Mouse (Mus musculus) thymus, adult 2 months (tissue): ENCODE measurements around the gene Mrgpre. TPM values are rescaled to one million over a fixed set of nuclear protein-coding genes. Genes with fewer than 3 reads are reported as not detected.

Source experiments
- DNase-seq: peaks from one replicate; pipeline ENCODE4 v3.0.0; 2021
- H3K27ac ChIP-seq: fragments of 200-500 bp; 2 replicates; pipeline ENCODE4 v1.5.1; 2012; ENCODE audit warnings: low read length, control low read depth; ENCODE audit not compliant: control insufficient read depth, insufficient read depth
- H3K27me3 ChIP-seq: fragments of 200-500 bp; 2 replicates; pipeline ENCODE4 v1.6.1; 2012; ENCODE audit warnings: mild to moderate bottlenecking, low read length, moderate library complexity, mixed read lengths; ENCODE audit not compliant: control insufficient read depth, insufficient read depth
- H3K36me3 ChIP-seq: fragments of 200-500 bp; 2 replicates; pipeline ENCODE4 v1.6.1; 2012; ENCODE audit warnings: mild to moderate bottlenecking, low read length, moderate library complexity; ENCODE audit not compliant: control insufficient read depth, insufficient read depth
- H3K4me1 ChIP-seq: fragments of 200-500 bp; replicated peaks from 2 replicates; pipeline ENCODE4 v1.6.1; 2012; ENCODE audit warnings: low read length; ENCODE audit not compliant: control insufficient read depth, insufficient read depth
- H3K4me3 ChIP-seq: fragments of 200-500 bp; 2 replicates; pipeline ENCODE4 v1.5.1; 2012; ENCODE audit warnings: mild to moderate bottlenecking, low read length, control low read depth, moderate library complexity; ENCODE audit not compliant: control insufficient read depth, insufficient read depth
- CTCF ChIP-seq: fragments of 200-500 bp; IDR thresholded peaks from 2 replicates; pipeline ENCODE4 v1.5.1; 2012; ENCODE audit warnings: mild to moderate bottlenecking, control low read depth, low read length, moderate library complexity, borderline replicate concordance; ENCODE audit not compliant: control insufficient read depth, poor library complexity, insufficient read depth; ENCODE audit errors: extremely low read depth
- POLR2A ChIP-seq: fragments of 200-500 bp; IDR thresholded peaks from 2 replicates; pipeline ENCODE4 v1.6.1; 2012; ENCODE audit warnings: mild to moderate bottlenecking, low read length, control low read depth, moderate library complexity; ENCODE audit not compliant: control insufficient read depth, poor library complexity, insufficient read depth; ENCODE audit errors: extremely low read depth
- WGBS: fragments of 180-500 bp; shearing (Covaris S2); methylation state at CpG from one replicate; pipeline ENCODE4 v1.1.7; 2018; 5-methylcytosine and 5-hydroxymethylcytosine counted together
- polyA plus RNA-seq: library from polyadenylated mRNA; depleted of rRNA; stranded (reverse); fragments of >200 nt; gene quantifications from 2 replicates; pipeline ENCODE4 v1.2.3, GENCODE M21; 2012

The Mrgpre gene
- polyA plus RNA-seq, 1 experiment, result 9.8 TPM

DNA sequence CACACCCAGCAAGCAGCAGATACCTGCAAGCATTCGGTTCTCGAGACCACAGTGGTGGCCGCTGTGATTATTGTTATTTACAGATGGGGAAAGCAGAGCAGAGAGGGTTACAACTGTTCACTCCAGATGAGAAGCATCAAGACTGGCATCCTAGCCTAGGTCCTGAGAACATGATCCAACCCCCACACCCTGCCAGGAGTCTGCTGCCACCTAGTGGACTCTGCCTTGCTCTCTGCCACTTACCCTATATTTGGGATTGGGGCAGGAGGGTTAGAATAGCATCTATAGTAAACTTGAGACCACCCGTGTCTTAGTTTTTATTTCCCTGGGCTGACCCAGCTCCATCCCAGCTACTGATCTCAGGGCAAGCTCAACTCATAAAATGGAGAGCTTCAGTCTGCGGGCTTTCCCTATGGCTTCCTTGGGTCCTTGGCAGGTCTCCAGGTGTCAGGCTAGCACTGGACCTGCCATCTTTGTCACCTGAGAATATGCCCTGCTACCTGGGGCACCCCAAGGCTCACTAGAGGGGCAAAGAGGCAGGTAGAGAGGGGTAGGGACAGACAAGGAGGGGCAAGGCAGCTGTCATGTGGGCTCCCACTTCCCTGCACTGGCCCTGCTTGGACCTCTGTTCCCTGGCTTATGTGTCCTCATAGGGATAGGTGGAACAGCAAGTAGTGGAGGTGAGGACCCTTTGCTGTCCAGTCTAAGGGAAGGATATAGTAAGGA is 30.1 kb downstream of the Mrgpre start:
- Histone ChIP-seq H3K36me3 (no peaks in the 10 kb centered on the region), H3K4me1 (peaks cover 11% of the 10 kb centered on the region), H3K27ac (no peak overlapping the region), H3K4me3 (no peak overlapping the region), H3K27me3 (no peaks in the 10 kb centered on the region)
- WGBS, result 66% methylated on average over 5 of the region's 5 CpGs
- TF ChIP-seq CTCF, result peak; percentile 66; the same call in 1 of the 2 replicates
- no peak for TF ChIP-seq POLR2A
- DNase-seq, result peak; percentile 73

DNA sequence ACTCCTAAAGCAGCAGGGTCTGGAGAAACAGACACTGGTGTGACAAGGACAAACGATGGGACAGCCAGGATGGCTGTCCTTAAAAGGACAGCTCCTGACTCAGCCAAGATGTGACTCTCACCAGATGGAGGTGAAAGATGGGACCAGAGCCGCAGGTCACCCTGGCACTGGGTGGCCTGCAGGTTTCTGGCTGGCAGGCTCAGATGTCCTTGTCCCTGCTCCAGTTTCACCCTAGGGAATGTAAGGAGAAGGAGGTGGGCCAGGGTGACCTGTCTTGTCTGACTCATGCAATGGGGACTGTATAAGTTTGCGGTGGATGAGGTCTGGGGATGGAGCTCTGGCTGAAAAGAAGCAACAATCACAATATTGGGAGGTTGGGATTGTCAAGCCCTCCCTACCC is 31.7 kb downstream of the Mrgpre start:
- no peak for TF ChIP-seq POLR2A
- no peak for TF ChIP-seq CTCF
- Histone ChIP-seq H3K36me3 (no peaks in the 10 kb centered on the region), H3K4me3 (no peak overlapping the region), H3K27me3 (no peaks in the 10 kb centered on the region), H3K4me1 (peaks cover 8% of the 10 kb centered on the region), H3K27ac (no peak overlapping the region)
- no peak for DNase-seq
- WGBS, result 97% methylated on average over 3 of the region's 3 CpGs

- no peak overlapping the region for H3K27ac ChIP-seq
- peaks cover 7% of the 10 kb centered on the region for H3K4me1 ChIP-seq
- DNase-seq, result no peak
- H3K27me3 ChIP-seq, result no peaks in the 10 kb centered on the region
- TF ChIP-seq POLR2A (no peak), CTCF (no peak)
- H3K4me3 ChIP-seq, result no peak overlapping the region
- H3K36me3 ChIP-seq, result no peaks in the 10 kb centered on the region
- WGBS, result 93% methylated on average over 4 of the region's 4 CpGs
Observed at GRCm38 (mm10) chr7:143752056-143752455, 32.2 kb downstream of the Mrgpre start.

DNA sequence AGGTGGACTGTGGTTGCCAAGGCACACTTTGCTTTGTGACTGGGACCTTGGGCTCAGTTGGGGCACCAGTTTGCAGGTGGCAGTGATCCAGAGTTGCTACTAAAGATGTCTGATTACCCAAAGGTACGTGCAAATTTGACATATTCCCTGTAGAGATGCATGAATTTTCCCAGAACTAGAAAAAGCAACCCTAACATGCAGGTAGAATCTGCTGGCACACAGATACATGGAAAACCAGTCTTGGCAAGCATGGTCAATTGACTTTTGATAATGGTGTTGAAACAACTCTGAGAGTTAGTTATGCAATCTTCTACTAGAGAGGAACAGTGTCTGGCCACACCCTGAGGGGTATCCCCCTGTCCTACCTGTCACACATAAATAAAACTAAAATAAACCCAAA is 32.9 kb downstream of the Mrgpre start:
- 95% methylated on average over 1 of the region's 1 CpGs for WGBS
- H3K4me1 ChIP-seq, result peaks cover 5% of the 10 kb centered on the region
- no peak for DNase-seq
- no peak overlapping the region for H3K4me3 ChIP-seq
- H3K36me3 ChIP-seq, result no peaks in the 10 kb centered on the region
- no peak for TF ChIP-seq POLR2A
- no peak for TF ChIP-seq CTCF
- H3K27me3 ChIP-seq, result no peaks in the 10 kb centered on the region
- no peak overlapping the region for H3K27ac ChIP-seq

- TF ChIP-seq POLR2A (no peak), CTCF (no peak)
- no peaks in the 10 kb centered on the region for H3K36me3 ChIP-seq
- no peak overlapping the region for H3K27ac ChIP-seq
- H3K27me3 ChIP-seq, result no peaks in the 10 kb centered on the region
- DNase-seq, result no peak
- H3K4me3 ChIP-seq, result no peak overlapping the region
- H3K4me1 ChIP-seq, result peaks cover 3% of the 10 kb centered on the region
- 82% methylated on average over 3 of the region's 3 CpGs for WGBS
Observed at GRCm38 (mm10) chr7:143749045-143749444, 35.3 kb downstream of the Mrgpre start.

DNA sequence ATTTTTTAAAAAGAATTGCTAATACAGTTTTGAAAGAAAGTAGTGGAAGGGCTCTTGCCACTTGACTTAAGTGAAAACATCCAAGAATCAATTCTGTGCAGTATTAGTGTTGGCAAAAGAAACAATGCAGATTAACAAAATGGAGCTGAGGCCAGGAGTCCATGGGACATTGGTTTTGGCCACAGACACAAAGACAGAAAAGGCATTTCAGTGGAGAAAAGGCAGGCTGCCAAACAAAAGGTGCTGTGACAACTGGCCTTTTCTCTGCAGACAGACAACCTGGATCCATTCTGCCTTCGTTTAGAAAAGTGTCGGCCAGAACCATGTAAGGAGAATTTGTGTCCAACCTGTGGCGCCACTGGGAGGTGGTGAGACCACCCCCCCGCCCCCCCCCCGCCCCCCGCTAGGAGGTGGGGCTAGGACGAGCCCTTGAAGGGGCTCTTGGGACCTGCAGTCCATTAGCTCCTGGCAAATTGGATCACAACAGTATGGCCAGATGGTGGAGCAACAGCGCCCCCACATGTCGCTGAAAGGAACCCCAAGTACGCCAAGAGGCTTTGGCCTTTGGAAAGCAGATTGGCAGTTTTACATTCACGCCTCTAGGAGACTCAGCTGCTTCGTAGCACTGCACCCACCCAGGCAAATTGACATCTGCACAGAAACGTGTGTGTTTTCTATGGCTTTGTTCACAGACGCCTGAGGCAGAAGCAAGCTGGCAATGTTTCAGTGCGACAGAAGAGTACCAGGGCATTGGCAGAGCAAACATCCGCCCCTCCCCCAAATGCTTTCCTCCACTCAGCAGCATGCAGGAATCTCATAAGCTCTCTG is 36.0 kb downstream of the Mrgpre start:
- Histone ChIP-seq H3K27me3 (no peaks in the 10 kb centered on the region), H3K4me1 (peaks cover 3% of the 10 kb centered on the region), H3K4me3 (no peak overlapping the region), H3K27ac (no peak overlapping the region), H3K36me3 (no peaks in the 10 kb centered on the region)
- TF ChIP-seq CTCF (peak; percentile 69; the same call in 1 of the 2 replicates), POLR2A (no peak)
- WGBS, result 15% methylated on average over 16 of the region's 16 CpGs
- DNase-seq, result peak; percentile 80

GRCm38 (mm10) chr7:143740653-143741052 is 43.6 kb downstream of the Mrgpre start:
- Histone ChIP-seq H3K27ac (no peak overlapping the region), H3K27me3 (no peaks in the 10 kb centered on the region)
- TF ChIP-seq POLR2A (no peak), CTCF (no peak)

More at GRCm38 (mm10) chr7:143740653-143741052, 43.6 kb downstream of the Mrgpre start:
- H3K4me3 ChIP-seq, result peak overlapping the region; percentile 38
- WGBS, result 53% methylated on average over 2 of the region's 2 CpGs
- no peak for DNase-seq
- no peaks in the 10 kb centered on the region for H3K36me3 ChIP-seq
- H3K4me1 ChIP-seq, result peaks cover 13% of the 10 kb centered on the region
